Mouse (Mus musculus): ENCODE measurements around the gene Slc13a4. TPM values are rescaled to one million over a fixed set of nuclear protein-coding genes. Genes with fewer than 3 reads are reported as not detected.

The Slc13a4 gene
- total RNA-seq (2023) = not detected

GRCm38 (mm10) chr6:35308037-35308436 is at the start of gene Slc13a4:
Gene Slc13a4, minus strand, starts transcription at chr6:35308131.

GRCm38 (mm10) chr6:35326111-35326515 is 18.2 kb upstream of the Slc13a4 start, which contains the start of gene Fam180a:
Gene Fam180a, minus strand, starts transcription at chr6:35326141.

Other genes starting within 250 kb of the Slc13a4 start
- gene Cnot4, start 174.4 kb downstream of the Slc13a4 start, total RNA-seq (2023) = 10 to 100 TPM; 54.9 to 59.3 TPM
- gene Nup205, start 130.7 kb downstream of the Slc13a4 start, total RNA-seq (2023) = 10 to 100 TPM; 54.1 to 61.1 TPM
- not detected for gene Fam180a, start 18.0 kb upstream of the Slc13a4 start, total RNA-seq (2023)
- 10 to 100 TPM; 85.7 to 86.2 TPM for gene Mtpn, start 231.8 kb upstream of the Slc13a4 start, total RNA-seq (2023)